Mouse (Mus musculus): ENCODE results near the gene Il1b. TPM values are rescaled to one million over a fixed set of nuclear protein-coding genes. Genes with fewer than 3 reads are reported as not detected.

Gene Il1b
- polyA plus RNA-seq, 1 experiment from 2014 or later, result not detected

DNA sequence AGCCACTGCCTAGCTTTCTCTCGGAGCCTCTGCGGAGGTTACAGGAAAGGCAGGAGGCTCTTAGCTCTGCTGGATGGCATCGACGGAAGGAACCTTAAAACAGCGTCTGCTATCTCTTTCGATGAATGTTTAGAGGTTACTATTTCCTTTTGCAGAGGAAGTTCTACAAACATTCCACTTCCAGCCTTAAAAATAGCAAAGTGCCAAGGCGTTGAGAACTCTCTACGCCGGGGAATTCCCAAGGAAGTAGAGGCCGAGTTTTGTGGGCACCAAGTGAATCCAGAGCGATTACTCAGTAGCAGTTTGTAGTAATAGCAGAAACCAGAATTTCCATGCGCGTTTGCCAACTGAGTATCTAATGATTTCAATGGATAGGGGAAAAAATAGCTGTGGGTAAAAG is 40.4 kb downstream of the Il1b start:
- DNase-seq (peak; percentile 58), ATAC-seq (ENCODE audit: insufficient read depth) (no peak)
- H3K4me1 ChIP-seq (ENCODE audit: insufficient read depth), result no peaks in the 10 kb centered on the region
- no peak overlapping the region for H3K9ac ChIP-seq
- H3K27me3 ChIP-seq (ENCODE audit: insufficient read depth, low read length), result no peaks in the 10 kb centered on the region
- TF ChIP-seq CTCF (IDR thresholded peaks at IDR 0.05; ENCODE audit: low read depth), result no peak
- no peak overlapping the region for H3K27ac ChIP-seq (ENCODE audit: low read depth)
- no peak overlapping the region for H3K4me3 ChIP-seq (ENCODE audit: low read depth, low read length)
- WGBS, result 73% methylated on average over 13 of the region's 13 CpGs
- H3K4me2 ChIP-seq, result no peak overlapping the region
- no peaks in the 10 kb centered on the region for H3K36me3 ChIP-seq (ENCODE audit: insufficient read depth)
- H3K9me3 ChIP-seq (ENCODE audit: low read depth, low read length), result no peaks in the 10 kb centered on the region

- no peak overlapping the region for H3K27ac ChIP-seq (ENCODE audit: low read depth)
- no peak overlapping the region for H3K4me3 ChIP-seq (ENCODE audit: low read depth, low read length)
- no peaks in the 10 kb centered on the region for H3K36me3 ChIP-seq (ENCODE audit: insufficient read depth)
- H3K4me1 ChIP-seq (ENCODE audit: insufficient read depth), result no peaks in the 10 kb centered on the region
- no peak for TF ChIP-seq CTCF (IDR thresholded peaks at IDR 0.05; ENCODE audit: low read depth)
- no peaks in the 10 kb centered on the region for H3K9me3 ChIP-seq (ENCODE audit: low read depth, low read length)
- H3K27me3 ChIP-seq (ENCODE audit: insufficient read depth, low read length), result no peaks in the 10 kb centered on the region
- H3K9ac ChIP-seq, result no peak overlapping the region
- H3K4me2 ChIP-seq, result no peak overlapping the region
- 51% methylated on average over 7 of the region's 7 CpGs for WGBS
- DNase-seq (no peak), ATAC-seq (ENCODE audit: insufficient read depth) (no peak)
These were observed 40.9 kb downstream of the Il1b start for GRCm38 (mm10) chr2:129330024-129330423.

- H3K27ac ChIP-seq (ENCODE audit: low read depth), result no peak overlapping the region
These were observed 42.7 kb downstream of the Il1b start for GRCm38 (mm10) chr2:129328238-129328637.

DNA sequence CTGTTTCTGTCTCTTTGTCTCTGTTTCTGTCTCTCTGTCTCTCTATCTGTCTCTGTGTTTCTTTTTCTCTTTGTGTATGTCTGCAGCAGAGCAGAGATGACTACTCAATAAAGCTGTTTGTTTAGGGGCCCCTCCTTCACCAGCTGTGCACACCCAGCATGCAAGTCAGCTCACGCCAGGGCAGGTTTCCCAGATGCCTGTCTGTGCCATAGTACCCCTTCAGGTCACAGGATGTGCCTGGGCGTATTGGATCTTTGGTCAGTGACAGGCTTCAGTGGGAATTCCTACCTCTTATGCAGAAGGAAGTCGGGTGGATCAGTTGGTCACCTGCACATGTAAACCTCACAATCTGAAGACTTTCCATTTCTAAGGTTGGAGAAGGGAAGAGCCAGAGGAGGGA is 46.7 kb downstream of the Il1b start:
- DNase-seq (no peak), ATAC-seq (ENCODE audit: insufficient read depth) (no peak)
- Histone ChIP-seq H3K9me3 (ENCODE audit: low read depth, low read length) (no peaks in the 10 kb centered on the region), H3K36me3 (ENCODE audit: insufficient read depth) (no peaks in the 10 kb centered on the region), H3K9ac (no peak overlapping the region), H3K4me2 (no peak overlapping the region), H3K27ac (ENCODE audit: low read depth) (no peak overlapping the region), H3K27me3 (ENCODE audit: insufficient read depth, low read length) (no peaks in the 10 kb centered on the region), H3K4me1 (ENCODE audit: insufficient read depth) (no peaks in the 10 kb centered on the region), H3K4me3 (ENCODE audit: low read depth, low read length) (no peak overlapping the region)
- no peak for TF ChIP-seq CTCF (IDR thresholded peaks at IDR 0.05; ENCODE audit: low read depth)
- WGBS, result 71% methylated on average over 3 of the region's 3 CpGs

More at GRCm38 (mm10) chr2:129328238-129328637, 42.7 kb downstream of the Il1b start:
- Histone ChIP-seq H3K4me3 (ENCODE audit: low read depth, low read length) (no peak overlapping the region), H3K9me3 (ENCODE audit: low read depth, low read length) (no peaks in the 10 kb centered on the region), H3K36me3 (ENCODE audit: insufficient read depth) (no peaks in the 10 kb centered on the region), H3K9ac (no peak overlapping the region), H3K4me1 (ENCODE audit: insufficient read depth) (no peaks in the 10 kb centered on the region), H3K4me2 (no peak overlapping the region), H3K27me3 (ENCODE audit: insufficient read depth, low read length) (no peaks in the 10 kb centered on the region)
- ATAC-seq (ENCODE audit: insufficient read depth), result no peak
- no peak for DNase-seq
- no peak for TF ChIP-seq CTCF (IDR thresholded peaks at IDR 0.05; ENCODE audit: low read depth)
- WGBS, result 79% methylated on average over 4 of the region's 4 CpGs

DNA sequence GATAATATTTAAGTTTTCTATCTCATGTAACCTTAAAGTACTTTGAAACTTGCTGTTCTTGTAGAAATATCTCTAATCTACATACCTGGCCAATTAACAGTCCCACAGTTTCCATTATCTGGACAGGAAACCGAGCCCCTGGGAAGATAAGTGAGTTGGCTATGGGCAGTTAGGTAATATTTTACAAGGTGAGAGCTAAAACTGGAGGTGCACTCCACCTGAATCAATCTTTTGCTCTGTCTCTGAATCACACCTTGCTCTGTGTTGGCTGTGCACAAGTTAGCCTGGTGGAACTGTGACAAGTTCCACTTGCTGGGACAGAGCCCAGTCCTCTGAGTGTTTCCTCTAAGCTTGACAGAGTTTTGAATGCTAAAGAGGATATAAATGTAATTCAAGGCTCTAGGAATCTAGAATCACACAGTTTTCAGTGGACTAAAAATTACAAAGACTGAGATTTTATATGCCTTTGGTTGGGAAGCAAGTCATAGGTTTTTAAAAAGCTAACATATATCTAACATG is 48.8 kb downstream of the Il1b start:
- no peak for TF ChIP-seq CTCF (IDR thresholded peaks at IDR 0.05; ENCODE audit: low read depth)

GRCm38 (mm10) chr2:129320033-129320605 is 50.8 kb downstream of the Il1b start:
- no peak for ATAC-seq (ENCODE audit: insufficient read depth)
- no peaks in the 10 kb centered on the region for H3K4me1 ChIP-seq (ENCODE audit: insufficient read depth)
- no peak for DNase-seq
- no peak overlapping the region for H3K27ac ChIP-seq (ENCODE audit: low read depth)
- H3K4me3 ChIP-seq (ENCODE audit: low read depth, low read length), result no peak overlapping the region
- H3K9me3 ChIP-seq (ENCODE audit: low read depth, low read length), result no peaks in the 10 kb centered on the region
- no peaks in the 10 kb centered on the region for H3K27me3 ChIP-seq (ENCODE audit: insufficient read depth, low read length)
- H3K9ac ChIP-seq, result no peak overlapping the region
- no peaks in the 10 kb centered on the region for H3K36me3 ChIP-seq (ENCODE audit: insufficient read depth)
- WGBS, result 68% methylated on average over 8 of the region's 8 CpGs
- H3K4me2 ChIP-seq, result no peak overlapping the region
- no peak for TF ChIP-seq CTCF (IDR thresholded peaks at IDR 0.05; ENCODE audit: low read depth)

More for the DNA sequence above, 48.8 kb downstream of the Il1b start:
- Histone ChIP-seq H3K27me3 (ENCODE audit: insufficient read depth, low read length) (no peaks in the 10 kb centered on the region), H3K9me3 (ENCODE audit: low read depth, low read length) (no peaks in the 10 kb centered on the region), H3K27ac (ENCODE audit: low read depth) (no peak overlapping the region), H3K4me3 (ENCODE audit: low read depth, low read length) (no peak overlapping the region), H3K4me1 (ENCODE audit: insufficient read depth) (no peaks in the 10 kb centered on the region), H3K9ac (no peak overlapping the region), H3K36me3 (ENCODE audit: insufficient read depth) (no peaks in the 10 kb centered on the region), H3K4me2 (no peak overlapping the region)
- DNase-seq (no peak), ATAC-seq (ENCODE audit: insufficient read depth) (no peak)
- 53% methylated on average over 1 of the region's 1 CpGs for WGBS

DNA sequence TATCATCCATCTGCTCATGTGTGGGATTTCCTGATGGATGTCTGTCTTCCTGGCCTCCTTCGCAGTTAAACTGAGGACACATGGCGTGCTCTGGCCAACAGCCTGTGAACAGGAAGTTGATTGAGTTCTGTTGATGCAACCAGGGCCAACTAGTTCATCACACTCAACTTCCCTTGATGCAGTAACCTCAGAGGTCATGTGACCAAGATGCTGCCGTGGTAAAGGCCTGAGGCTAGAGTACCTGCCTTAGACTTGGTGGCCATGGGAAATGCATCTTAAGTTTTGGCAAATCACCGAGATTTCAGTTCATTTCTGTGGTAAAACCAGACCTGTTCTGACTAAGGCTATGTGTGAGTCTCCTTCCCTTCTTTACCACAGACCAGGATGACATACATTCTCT is 55.1 kb downstream of the Il1b start:
- Histone ChIP-seq H3K4me1 (ENCODE audit: insufficient read depth) (no peaks in the 10 kb centered on the region), H3K4me2 (no peak overlapping the region), H3K36me3 (ENCODE audit: insufficient read depth) (no peaks in the 10 kb centered on the region), H3K4me3 (ENCODE audit: low read depth, low read length) (no peak overlapping the region), H3K9ac (no peak overlapping the region), H3K9me3 (ENCODE audit: low read depth, low read length) (no peaks in the 10 kb centered on the region), H3K27me3 (ENCODE audit: insufficient read depth, low read length) (no peaks in the 10 kb centered on the region), H3K27ac (ENCODE audit: low read depth) (no peak overlapping the region)
- ATAC-seq (ENCODE audit: insufficient read depth) (no peak), DNase-seq (no peak)
- no peak for TF ChIP-seq CTCF (IDR thresholded peaks at IDR 0.05; ENCODE audit: low read depth)
- WGBS, result 61% methylated on average over 4 of the region's 4 CpGs

Measured in lung, embryonic 14.5 days (tissue).